Mouse (Mus musculus): ENCODE measurements around the gene Csf3. TPM values are rescaled to one million over a fixed set of nuclear protein-coding genes. Genes with fewer than 3 reads are reported as not detected.
"Not testable (repeated sequence)": the region's sequence is repeated elsewhere in the genome, so short reads cannot be mapped to it uniquely, and the experiment has no call there.

Csf3 gene
- not detected in 2 replicates for polyA plus RNA-seq (2014; fragmentation: Nextera tagmentation; extraction: Ambion mirVana)

DNA sequence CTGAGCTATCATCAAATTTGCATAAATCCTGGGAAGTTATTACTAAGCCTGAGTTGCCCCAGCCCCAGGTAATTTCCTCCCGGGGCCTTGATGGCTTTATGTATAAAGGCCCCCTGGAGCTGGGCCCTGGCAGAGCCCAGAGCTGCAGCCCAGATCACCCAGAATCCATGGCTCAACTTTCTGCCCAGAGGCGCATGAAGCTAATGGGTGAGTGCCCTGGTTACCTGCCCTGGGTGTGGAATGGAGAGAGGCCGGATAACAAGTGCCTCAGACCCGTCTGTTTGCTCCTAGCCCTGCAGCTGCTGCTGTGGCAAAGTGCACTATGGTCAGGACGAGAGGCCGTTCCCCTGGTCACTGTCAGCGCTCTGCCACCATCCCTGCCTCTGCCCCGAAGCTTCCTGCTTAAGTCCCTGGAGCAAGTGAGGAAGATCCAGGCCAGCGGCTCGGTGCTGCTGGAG lies at the start of gene Csf3:
TSS of gene Csf3 (plus strand) at position 51 of the 458 bp plus-strand sequence.
- no peaks in the 10 kb centered on the region for H3K27me3 ChIP-seq (ENCODE audit: control insufficient read depth, insufficient read depth, low read length)
- 38% methylated on average over 10 of the region's 10 CpGs for whole genome bisulfite sequencing
- peaks cover 5% of the 10 kb centered on the region; the same call in 1 of the 2 replicates for H3K36me3 ChIP-seq (ENCODE audit: control insufficient read depth, insufficient read depth, low read length)
- H3K4me3 ChIP-seq (ENCODE audit: low read depth, low read length), result no peak within 1 kb of the TSS
- DNase-seq (ENCODE audit: low spot score, missing footprints), result no peak
- ATAC-seq (ENCODE audit: low FRiP score), result no peak
- no peak within 1 kb of the TSS for H3K27ac ChIP-seq (ENCODE audit: low read depth, low read length)
- H3K4me2 ChIP-seq, result no peak within 1 kb of the TSS
- H3K9ac ChIP-seq (ENCODE audit: low read length), result no peak within 1 kb of the TSS
- no peaks in the 10 kb centered on the region for H3K9me3 ChIP-seq (ENCODE audit: control insufficient read depth, low read length)
- H3K4me1 ChIP-seq (ENCODE audit: control insufficient read depth, insufficient read depth, low read length), result no peaks in the 10 kb centered on the region

DNA sequence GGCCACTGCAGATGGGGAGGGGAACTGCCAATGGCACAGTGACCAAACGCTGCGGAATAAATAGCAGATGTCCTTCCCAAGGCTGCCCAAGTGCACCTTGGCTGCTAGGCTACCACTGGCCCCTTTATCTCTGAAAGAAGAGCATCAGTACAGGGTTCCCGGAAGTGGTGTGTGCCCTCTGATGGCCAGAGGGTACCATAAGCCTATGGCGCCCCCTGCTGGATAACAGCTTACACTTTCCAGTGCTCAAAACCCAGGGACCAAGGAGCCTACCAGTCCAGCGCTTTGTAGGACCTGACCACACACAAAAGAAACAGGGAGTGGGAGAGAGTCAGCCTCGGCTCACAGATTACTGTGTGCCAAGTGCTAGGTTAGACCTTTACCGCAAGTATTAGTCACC lies 46.0 kb upstream of the Csf3 start:
- not testable (repeated sequence) for H3K27me3 ChIP-seq (ENCODE audit: control insufficient read depth, insufficient read depth, low read length); H3K4me3 ChIP-seq (ENCODE audit: low read depth, low read length); H3K9me3 ChIP-seq (ENCODE audit: control insufficient read depth, low read length); H3K27ac ChIP-seq (ENCODE audit: low read depth, low read length); H3K4me1 ChIP-seq (ENCODE audit: control insufficient read depth, insufficient read depth, low read length); ATAC-seq (ENCODE audit: low FRiP score); H3K9ac ChIP-seq (ENCODE audit: low read length); H3K4me2 ChIP-seq; H3K36me3 ChIP-seq (ENCODE audit: control insufficient read depth, insufficient read depth, low read length)
- DNase-seq (ENCODE audit: low spot score, missing footprints), result peak; percentile 87
- 7% methylated on average over 7 of the region's 7 CpGs for WGBS

DNA sequence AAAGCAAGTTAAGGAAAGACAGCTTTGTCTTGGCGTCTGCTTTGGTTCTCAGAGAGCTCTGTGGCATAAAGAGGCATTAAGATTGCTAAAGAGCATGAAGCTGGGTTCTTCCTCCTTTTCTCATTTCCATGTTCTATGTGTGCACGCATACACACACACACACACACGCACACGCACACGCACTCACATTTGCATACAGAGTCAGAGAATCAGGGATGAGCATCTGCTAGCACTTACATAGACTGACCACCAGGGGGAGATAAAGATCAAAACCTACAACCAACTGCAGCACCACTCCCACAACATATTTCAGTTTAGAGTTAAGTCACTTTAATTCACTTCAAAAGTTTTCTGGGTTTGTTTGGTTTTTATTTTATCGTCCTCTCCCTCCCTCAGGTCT lies 40.5 kb upstream of the Csf3 start:
- peak; percentile 96 for DNase-seq (ENCODE audit: low spot score, missing footprints)
- peak overlapping the region; percentile 15; the same call in 1 of the 2 replicates for H3K4me2 ChIP-seq
- H3K36me3 ChIP-seq (ENCODE audit: control insufficient read depth, insufficient read depth, low read length), result no peaks in the 10 kb centered on the region
- H3K9ac ChIP-seq (ENCODE audit: low read length), result no peak overlapping the region
- H3K4me3 ChIP-seq (ENCODE audit: low read depth, low read length), result no peak overlapping the region
- peak; percentile 52; the same call in 1 of the 2 replicates for ATAC-seq (ENCODE audit: low FRiP score)
- no peak overlapping the region for H3K27ac ChIP-seq (ENCODE audit: low read depth, low read length)
- H3K4me1 ChIP-seq (ENCODE audit: control insufficient read depth, insufficient read depth, low read length), result no peaks in the 10 kb centered on the region
- H3K27me3 ChIP-seq (ENCODE audit: control insufficient read depth, insufficient read depth, low read length), result no peaks in the 10 kb centered on the region
- WGBS, result 8% methylated on average over 6 of the region's 6 CpGs
- no peaks in the 10 kb centered on the region for H3K9me3 ChIP-seq (ENCODE audit: control insufficient read depth, low read length)

DNA sequence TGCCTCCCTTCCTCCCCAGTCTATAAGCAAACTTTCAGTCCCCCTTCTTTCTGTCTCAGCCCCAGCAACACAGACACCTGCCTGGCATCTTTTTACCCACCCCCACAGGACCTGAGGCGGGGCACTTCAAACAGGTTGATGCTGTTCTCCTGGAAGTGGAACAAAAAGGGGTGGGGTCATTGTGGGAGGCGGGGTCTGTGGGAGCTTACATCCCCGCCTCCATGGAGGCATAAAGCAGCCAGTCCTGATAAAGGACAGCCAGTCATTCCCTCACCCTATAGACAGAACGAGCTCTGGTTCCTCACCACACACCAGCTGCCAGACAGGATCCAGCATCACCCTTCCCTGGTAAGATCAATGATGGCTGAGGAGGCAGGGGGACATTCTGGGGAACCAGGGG lies 37.0 kb upstream of the Csf3 start, which contains the start of gene Gsdma:
TSS of gene Gsdma (plus strand) at position 261 of the 400 bp plus-strand sequence.
- no peak within 1 kb of the TSS for H3K27ac ChIP-seq (ENCODE audit: low read depth, low read length)

DNA sequence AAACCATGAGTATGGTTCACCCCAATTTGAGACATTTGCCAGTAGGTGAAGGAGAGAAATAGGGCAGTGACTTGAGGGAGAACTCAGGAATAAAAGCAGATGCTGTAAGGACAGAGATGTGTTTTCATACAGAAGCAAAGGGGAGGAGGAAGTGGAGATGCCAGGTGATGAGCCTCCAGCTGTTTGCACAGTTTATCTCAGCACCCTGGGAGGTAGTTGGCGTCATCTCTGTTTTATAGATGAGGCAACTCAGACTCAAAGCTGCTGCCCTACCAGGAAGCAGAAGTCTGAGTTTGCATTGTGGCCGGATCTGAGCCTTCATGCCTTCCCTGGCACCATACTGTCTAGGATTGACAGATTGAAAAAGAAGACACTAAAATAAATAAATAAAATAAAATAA lies 32.1 kb upstream of the Csf3 start:
- no peak overlapping the region for H3K4me2 ChIP-seq
- WGBS, result 75% methylated on average over 2 of the region's 2 CpGs

More for the DNA sequence above, 37.0 kb upstream of the Csf3 start, which contains the start of gene Gsdma:
- ATAC-seq (ENCODE audit: low FRiP score) (no peak), DNase-seq (ENCODE audit: low spot score, missing footprints) (no peak)
- H3K27me3 ChIP-seq (ENCODE audit: control insufficient read depth, insufficient read depth, low read length), result no peaks in the 10 kb centered on the region
- H3K4me2 ChIP-seq, result no peak within 1 kb of the TSS
- H3K4me3 ChIP-seq (ENCODE audit: low read depth, low read length), result no peak within 1 kb of the TSS
- H3K9me3 ChIP-seq (ENCODE audit: control insufficient read depth, low read length), result no peaks in the 10 kb centered on the region
- H3K4me1 ChIP-seq (ENCODE audit: control insufficient read depth, insufficient read depth, low read length), result no peaks in the 10 kb centered on the region
- WGBS, result 22% methylated on average over 4 of the region's 4 CpGs
- H3K9ac ChIP-seq (ENCODE audit: low read length), result no peak within 1 kb of the TSS
- no peaks in the 10 kb centered on the region for H3K36me3 ChIP-seq (ENCODE audit: control insufficient read depth, insufficient read depth, low read length)

DNA sequence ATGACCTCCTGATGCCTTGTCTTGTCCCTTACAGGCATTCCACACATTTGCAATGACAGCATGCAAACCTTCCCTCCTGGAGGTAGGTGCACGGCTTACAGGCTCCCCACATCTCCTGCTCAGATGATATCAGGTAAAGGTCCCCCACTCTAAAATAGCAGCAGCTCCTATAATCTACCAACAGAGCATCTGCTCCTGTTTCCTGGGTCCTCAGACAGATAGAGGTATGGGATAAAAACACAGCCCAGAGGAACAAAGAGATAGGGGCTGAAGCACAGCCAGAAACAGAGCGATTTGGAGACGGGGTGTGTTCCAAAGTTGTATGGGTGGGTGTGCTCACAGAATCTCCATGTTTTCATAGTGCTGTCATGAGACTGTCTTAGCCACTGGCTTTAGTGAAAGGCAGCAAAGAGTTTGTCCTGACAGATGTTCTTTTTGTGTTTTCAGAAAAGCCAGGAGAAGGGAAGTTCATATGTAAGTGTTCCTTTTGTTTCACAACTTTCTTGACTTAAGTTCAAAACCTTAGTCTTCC lies 29.7 kb upstream of the Csf3 start:
- no peaks in the 10 kb centered on the region for H3K4me1 ChIP-seq (ENCODE audit: control insufficient read depth, insufficient read depth, low read length)
- H3K4me3 ChIP-seq (ENCODE audit: low read depth, low read length), result no peak overlapping the region
- no peak overlapping the region for H3K27ac ChIP-seq (ENCODE audit: low read depth, low read length)
- DNase-seq (ENCODE audit: low spot score, missing footprints), result no peak
- H3K4me2 ChIP-seq, result no peak overlapping the region
- 72% methylated on average over 3 of the region's 3 CpGs for WGBS
- H3K9me3 ChIP-seq (ENCODE audit: control insufficient read depth, low read length), result no peaks in the 10 kb centered on the region
- no peaks in the 10 kb centered on the region for H3K27me3 ChIP-seq (ENCODE audit: control insufficient read depth, insufficient read depth, low read length)
- ATAC-seq (ENCODE audit: low FRiP score), result no peak
- no peaks in the 10 kb centered on the region for H3K36me3 ChIP-seq (ENCODE audit: control insufficient read depth, insufficient read depth, low read length)
- H3K9ac ChIP-seq (ENCODE audit: low read length), result no peak overlapping the region

More for the DNA sequence above, 32.1 kb upstream of the Csf3 start:
- Histone ChIP-seq H3K4me3 (ENCODE audit: low read depth, low read length) (no peak overlapping the region), H3K9ac (ENCODE audit: low read length) (no peak overlapping the region), H3K27me3 (ENCODE audit: control insufficient read depth, insufficient read depth, low read length) (no peaks in the 10 kb centered on the region), H3K9me3 (ENCODE audit: control insufficient read depth, low read length) (no peaks in the 10 kb centered on the region), H3K4me1 (ENCODE audit: control insufficient read depth, insufficient read depth, low read length) (no peaks in the 10 kb centered on the region), H3K27ac (ENCODE audit: low read depth, low read length) (no peak overlapping the region), H3K36me3 (ENCODE audit: control insufficient read depth, insufficient read depth, low read length) (no peaks in the 10 kb centered on the region)
- ATAC-seq (ENCODE audit: low FRiP score), result no peak
- peak; percentile 19 for DNase-seq (ENCODE audit: low spot score, missing footprints)

DNA sequence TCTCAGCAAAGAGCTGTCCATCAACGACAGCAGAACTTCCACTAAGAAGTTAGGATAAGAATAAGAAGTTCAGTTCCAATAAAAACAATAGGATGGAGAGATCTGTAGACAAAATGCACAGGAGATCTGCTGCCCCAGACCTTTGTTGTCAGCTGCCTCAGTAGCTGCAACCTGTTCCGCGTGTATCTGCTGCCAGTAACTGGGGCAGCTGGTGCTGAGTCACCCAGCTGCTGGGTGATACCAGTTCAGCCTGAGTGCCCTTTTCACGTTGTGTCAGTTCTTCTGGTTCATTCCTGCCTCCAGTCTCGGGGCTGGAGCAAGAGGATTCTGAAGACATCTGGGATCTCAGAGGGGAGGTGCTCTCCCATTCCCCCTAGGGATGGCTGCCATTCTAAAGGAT lies 29.2 kb upstream of the Csf3 start:
- DNase-seq (ENCODE audit: low spot score, missing footprints), result no peak

DNA sequence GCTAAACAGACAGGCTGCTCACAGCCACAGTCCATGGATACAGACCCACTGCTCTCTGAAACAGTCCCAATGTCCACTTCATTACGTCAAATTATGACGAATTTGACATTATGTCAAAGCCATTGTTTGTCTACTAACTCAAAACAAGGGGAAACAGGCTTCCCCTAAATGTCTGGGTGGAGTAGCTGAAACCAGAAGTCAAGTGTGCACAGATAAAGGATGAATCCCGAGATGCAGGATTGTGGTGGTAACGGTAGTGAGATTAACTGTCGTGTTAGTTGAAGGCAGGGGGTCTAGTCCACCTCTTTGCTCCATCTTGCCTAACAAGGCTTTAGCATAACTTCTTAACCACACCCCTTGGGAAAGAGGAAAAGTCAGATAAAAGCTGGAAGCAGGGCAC lies 28.6 kb upstream of the Csf3 start:
- ATAC-seq (ENCODE audit: low FRiP score), result no peak
- DNase-seq (ENCODE audit: low spot score, missing footprints), result no peak
- 92% methylated on average over 5 of the region's 5 CpGs for WGBS

More for the DNA sequence above, 29.2 kb upstream of the Csf3 start:
- H3K4me3 ChIP-seq (ENCODE audit: low read depth, low read length), result no peak overlapping the region
- no peak for ATAC-seq (ENCODE audit: low FRiP score)
- WGBS, result 60% methylated on average over 5 of the region's 5 CpGs
- no peaks in the 10 kb centered on the region for H3K36me3 ChIP-seq (ENCODE audit: control insufficient read depth, insufficient read depth, low read length)
- no peak overlapping the region for H3K4me2 ChIP-seq
- H3K9ac ChIP-seq (ENCODE audit: low read length), result no peak overlapping the region
- H3K4me1 ChIP-seq (ENCODE audit: control insufficient read depth, insufficient read depth, low read length), result no peaks in the 10 kb centered on the region
- no peak overlapping the region for H3K27ac ChIP-seq (ENCODE audit: low read depth, low read length)
- no peaks in the 10 kb centered on the region for H3K27me3 ChIP-seq (ENCODE audit: control insufficient read depth, insufficient read depth, low read length)
- H3K9me3 ChIP-seq (ENCODE audit: control insufficient read depth, low read length), result no peaks in the 10 kb centered on the region

DNA sequence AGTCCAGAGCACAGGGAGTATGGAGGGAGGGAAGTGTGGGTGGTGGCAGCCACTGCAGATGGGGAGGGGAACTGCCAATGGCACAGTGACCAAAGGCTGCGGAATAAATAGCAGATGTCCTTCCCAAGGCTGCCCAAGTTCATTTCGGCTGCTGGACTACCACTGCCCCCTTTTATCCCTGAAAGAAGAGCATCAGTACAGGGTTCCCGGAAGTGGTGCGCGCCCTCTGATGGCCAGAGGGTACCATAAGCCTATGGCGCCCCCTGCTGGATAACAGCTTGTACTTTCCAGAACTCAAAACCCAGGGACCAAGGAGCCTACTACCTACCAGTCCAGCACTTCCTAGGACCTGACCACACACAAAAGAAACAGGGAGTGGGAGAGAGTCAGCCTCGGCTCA lies 27.9 kb upstream of the Csf3 start:
- not testable (repeated sequence) for H3K9ac ChIP-seq (ENCODE audit: low read length); H3K4me2 ChIP-seq; H3K27me3 ChIP-seq (ENCODE audit: control insufficient read depth, insufficient read depth, low read length); H3K36me3 ChIP-seq (ENCODE audit: control insufficient read depth, insufficient read depth, low read length); H3K27ac ChIP-seq (ENCODE audit: low read depth, low read length); H3K4me3 ChIP-seq (ENCODE audit: low read depth, low read length); H3K9me3 ChIP-seq (ENCODE audit: control insufficient read depth, low read length); H3K4me1 ChIP-seq (ENCODE audit: control insufficient read depth, insufficient read depth, low read length)
- DNase-seq (ENCODE audit: low spot score, missing footprints) (peak; percentile 90), ATAC-seq (ENCODE audit: low FRiP score) (peak; percentile 33; the same call in 1 of the 2 replicates)
- 6% methylated on average over 6 of the region's 7 CpGs for WGBS

More for the DNA sequence above, 28.6 kb upstream of the Csf3 start:
- Histone ChIP-seq H3K9ac (ENCODE audit: low read length) (no peak overlapping the region), H3K4me3 (ENCODE audit: low read depth, low read length) (no peak overlapping the region), H3K4me2 (no peak overlapping the region), H3K27me3 (ENCODE audit: control insufficient read depth, insufficient read depth, low read length) (no peaks in the 10 kb centered on the region), H3K36me3 (ENCODE audit: control insufficient read depth, insufficient read depth, low read length) (no peaks in the 10 kb centered on the region), H3K4me1 (ENCODE audit: control insufficient read depth, insufficient read depth, low read length) (no peaks in the 10 kb centered on the region), H3K9me3 (ENCODE audit: control insufficient read depth, low read length) (no peaks in the 10 kb centered on the region), H3K27ac (ENCODE audit: low read depth, low read length) (no peak overlapping the region)

All from midbrain, embryonic 11.5 days (tissue).